Mouse (Mus musculus): Measurements from ENCODE around the gene Rnf215.

Rnf215 gene

DNA sequence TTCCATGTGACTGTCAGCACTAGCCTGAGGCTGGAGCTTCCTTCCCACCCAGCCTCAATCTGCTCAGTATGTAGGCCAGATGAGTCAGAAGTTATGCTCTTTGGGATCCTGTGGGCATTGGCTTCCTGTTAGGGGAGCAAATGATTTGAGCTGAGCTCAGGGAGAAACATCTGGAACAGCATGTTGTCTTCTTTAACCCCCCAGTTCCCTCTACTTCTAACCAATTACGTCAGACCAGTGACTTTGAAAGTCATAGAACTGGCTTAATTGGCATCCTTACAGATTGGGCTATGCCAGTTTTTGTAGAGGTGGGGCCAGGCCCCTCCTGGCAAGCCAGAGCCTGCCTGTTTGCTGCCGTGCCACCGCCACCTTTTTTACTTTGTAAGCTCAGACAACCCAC lies 55.7 kb downstream of the Rnf215 start:
- no peak for DNase-seq (ENCODE audit: low read depth)

Data from naive thymus-derived CD4-positive, alpha-beta T cell, adult 2 months (primary cell).